Mouse (Mus musculus) bone marrow macrophage, adult 2 months (primary cell): ENCODE data around the gene Afap1l2.

Experiments
- CTCF ChIP-seq: IDR thresholded peaks from 2 replicates; pipeline ENCODE4 v1.5.1; 2012; ENCODE audit warnings: low read depth, mild to moderate bottlenecking, low read length, moderate library complexity
- POLR2A ChIP-seq: IDR thresholded peaks from 2 replicates; pipeline ENCODE4 v1.6.1; 2012; ENCODE audit warnings: mild to moderate bottlenecking, low read depth, low read length, borderline replicate concordance

- no peak for TF ChIP-seq POLR2A
- TF ChIP-seq CTCF, result no peak
Measured at GRCm38 (mm10) chr19:56893326-56893725, 114.7 kb downstream of the Afap1l2 start.
